Mouse (Mus musculus) v-Abl transformed pro-B cells (cell line): ENCODE data around the gene Gm5129.
"Not testable (repeated sequence)": the region's sequence is repeated elsewhere in the genome, so short reads cannot be mapped to it uniquely, and the experiment has no call there.

Experiments used
- in situ Hi-C, 2 experiments: fragments of 400-800 bp; cut with MboI; formaldehyde crosslinking; loops; one replicate each; pipeline ENCODE4 v1.15.1; 2025; ENCODE audit not compliant: unreplicated experiment in 2 of 2

Gm5129 gene

DNA sequence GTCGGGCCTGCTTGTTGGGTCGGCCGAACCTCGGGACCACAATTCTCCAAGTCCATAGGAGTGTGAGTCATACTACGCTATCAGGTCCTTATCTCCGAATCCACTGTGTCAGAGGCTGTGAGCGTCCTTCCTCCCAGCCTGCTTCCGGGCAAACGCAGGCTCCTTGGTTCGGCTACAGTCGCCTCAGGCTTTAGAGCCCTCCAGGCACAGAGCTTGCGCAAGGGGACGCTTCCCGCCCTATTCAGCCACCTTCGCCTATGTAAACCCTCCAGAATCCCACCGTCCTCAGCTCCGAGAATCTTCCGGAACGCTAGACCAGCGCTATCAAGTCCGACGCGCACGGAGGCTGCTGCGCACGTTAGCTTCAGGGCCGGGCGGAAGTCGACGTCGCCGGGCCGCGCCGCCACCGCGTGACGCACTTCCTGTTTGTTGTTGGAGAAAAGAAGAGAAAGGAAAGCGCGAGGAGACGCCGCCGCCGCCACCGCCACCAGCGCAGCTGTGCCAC, at the start of gene Gm5129, which contains the start of gene Dnajb6:
Gm5129 (minus strand) TSS at position 380 of the 505 bp plus-strand sequence.
Dnajb6 (plus strand) TSS at position 132 of the 505 bp plus-strand sequence.
- in situ Hi-C loops, result no loop called here

DNA sequence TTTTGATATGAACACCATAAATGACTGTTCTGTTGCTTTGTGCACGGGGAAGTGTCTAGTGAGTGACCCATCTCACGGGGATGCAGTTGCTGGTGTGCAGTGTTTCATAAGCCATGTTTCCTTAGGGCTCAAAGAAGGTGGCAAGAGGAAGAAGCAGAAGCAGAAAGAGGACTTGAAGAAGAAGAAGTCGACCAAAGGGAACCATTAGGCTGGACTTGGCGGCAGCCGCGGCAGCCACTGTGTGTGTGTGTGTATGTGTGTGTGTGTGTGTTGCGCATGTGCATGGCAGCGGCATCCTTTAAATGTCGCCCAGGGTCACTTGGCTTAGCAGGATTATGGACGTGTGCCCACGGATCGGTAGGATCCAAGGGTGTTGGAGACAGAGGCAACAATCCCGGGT, 49.2 kb upstream of the Gm5129 start:
- in situ Hi-C loops, result not testable (repeated sequence)

DNA sequence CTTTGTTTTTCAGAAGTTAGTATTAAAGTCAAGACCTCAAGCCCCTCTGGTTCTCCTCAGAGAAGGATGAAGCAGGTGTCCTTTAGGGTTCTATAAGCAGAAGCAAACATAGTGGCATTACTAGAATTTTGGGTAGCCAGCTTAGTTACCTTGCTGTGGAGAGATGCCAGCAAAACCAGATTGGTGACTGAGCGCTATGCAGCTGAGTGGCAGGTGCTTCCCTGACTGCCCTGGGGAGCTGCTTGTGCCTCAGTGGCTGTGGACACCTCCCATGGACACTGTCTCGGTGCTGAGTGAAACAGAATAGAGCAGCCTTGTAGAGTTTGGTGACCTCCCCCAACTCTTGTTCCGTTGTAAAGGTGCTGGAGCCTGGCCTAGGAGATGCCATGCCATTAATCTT, 46.5 kb upstream of the Gm5129 start:
- in situ Hi-C loops, result no loop called here

DNA sequence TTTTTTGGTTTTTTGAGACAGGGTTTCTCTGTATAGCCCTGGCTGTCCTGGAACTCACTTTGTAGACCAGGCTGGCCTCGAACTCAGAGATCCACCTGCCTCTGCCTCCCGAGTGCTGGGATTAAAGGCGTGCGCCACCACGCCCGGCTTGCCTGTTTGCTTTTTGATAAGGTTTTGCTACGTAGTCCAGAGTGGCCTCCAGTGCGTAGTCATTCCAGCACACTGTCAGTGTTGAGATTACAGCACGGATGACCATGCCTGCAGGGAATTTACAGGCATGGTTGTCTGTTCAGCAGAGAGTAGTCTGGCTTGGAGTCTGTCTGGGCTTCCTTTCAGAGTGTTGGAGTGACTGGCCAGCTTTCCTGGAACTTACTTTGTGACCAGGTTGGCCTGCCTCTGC, 44.0 kb upstream of the Gm5129 start:
- in situ Hi-C loops, result not testable (repeated sequence)

DNA sequence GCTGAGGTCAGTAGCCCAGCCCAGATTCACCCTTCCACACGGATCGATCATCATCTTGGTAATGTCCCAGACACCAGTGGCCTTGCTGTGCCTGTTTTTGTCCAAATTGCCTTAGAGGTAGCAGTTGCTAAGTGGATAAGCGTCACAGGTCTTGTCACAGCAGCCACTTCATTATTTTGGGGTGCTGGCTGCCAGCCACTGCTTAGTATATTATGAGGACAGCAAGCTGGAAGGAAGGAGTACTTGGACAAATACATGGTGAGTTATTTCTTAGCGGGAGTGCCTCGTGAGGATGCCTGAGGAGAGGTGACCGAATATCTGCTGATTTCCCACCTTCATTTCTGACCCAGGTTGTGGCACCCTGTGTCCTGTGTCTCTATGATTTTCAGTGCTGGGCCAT, 42.3 kb upstream of the Gm5129 start:
- in situ Hi-C loops, result no loop called here

DNA sequence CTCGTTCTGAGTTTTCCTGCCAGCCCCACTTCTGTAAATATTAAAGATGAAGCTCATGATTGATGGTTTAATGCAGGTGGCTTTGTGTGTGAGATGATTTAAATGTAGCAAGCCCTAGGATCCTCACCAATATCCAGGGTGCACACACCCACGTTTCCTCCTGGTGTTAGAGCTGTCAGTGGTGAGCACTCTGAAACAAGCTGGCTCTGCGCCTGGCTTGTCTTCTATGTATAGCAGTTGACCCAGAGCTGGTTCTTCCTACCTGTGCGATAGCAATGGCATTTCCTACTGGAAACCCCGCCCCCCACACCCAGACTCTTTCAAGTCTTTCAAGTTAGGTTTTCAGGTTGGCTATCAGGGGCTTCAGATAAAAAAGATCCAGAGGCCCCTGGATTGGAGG, 39.7 kb upstream of the Gm5129 start:
- in situ Hi-C loops, result no loop called here

DNA sequence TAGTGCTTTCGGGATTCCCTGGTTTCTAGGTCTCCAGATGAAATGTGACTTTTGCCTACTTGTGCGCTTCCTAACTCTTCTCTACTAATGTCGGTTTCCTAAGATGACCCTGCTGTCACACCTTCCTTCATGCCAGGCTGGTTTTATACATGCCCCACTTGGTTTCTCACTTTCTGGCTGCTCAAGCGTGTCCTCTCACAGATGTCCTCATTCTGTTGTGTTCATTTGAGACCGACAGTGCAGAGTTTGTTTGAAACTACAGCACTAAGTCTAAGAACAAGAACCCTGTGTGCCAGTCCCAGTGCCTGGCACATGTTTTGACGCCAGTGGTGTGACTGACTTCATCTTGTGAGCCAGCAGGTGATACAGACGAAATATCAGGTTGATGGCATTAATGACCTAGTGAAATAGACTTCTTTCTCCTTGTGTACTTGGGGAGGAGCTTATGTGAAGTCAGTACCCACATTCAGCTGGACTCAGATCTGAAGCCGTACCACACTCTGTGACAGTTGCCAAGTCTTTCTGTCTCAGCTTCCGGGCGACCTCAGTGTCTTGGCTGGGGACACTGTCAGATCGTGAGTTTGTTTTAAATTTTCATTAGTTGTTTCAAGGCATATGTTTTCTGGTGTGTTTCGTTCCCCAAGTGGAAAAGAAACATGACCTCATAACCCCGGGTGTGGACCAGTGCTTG, 37.9 kb upstream of the Gm5129 start:
- in situ Hi-C loops, result no loop called here

DNA sequence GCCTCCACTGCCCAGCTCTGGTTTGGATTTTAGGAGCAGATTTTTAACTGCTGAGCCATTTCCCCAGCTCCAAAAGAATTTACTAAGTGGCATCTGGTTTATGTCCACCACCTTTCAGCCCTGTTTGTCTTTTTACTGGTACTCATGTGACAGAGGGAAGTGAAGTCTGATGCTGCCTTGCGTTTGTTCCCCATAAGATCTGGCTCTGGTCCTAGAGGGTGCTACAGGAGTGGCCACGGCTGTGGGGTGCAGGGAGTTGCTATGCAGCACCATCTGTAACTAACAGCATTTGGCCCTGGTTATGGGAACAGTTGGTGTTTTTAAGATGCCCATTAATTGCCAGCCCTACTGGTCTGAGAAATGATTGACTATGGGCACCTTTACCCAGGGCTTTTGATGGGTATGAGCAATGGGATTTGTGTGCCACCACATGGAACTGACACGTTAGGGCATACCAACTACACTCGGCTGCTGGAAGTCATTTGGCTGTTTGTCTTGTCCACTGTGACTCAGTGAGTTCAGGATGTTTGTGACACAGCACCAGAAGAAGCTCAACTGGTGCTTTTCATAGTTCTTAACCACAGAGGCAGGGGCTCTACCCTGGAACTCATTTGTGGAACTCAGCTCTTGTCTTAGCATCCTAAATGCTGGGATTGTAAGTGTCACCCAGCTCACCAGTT, 37.1 kb upstream of the Gm5129 start:
- in situ Hi-C loops, result no loop called here

DNA sequence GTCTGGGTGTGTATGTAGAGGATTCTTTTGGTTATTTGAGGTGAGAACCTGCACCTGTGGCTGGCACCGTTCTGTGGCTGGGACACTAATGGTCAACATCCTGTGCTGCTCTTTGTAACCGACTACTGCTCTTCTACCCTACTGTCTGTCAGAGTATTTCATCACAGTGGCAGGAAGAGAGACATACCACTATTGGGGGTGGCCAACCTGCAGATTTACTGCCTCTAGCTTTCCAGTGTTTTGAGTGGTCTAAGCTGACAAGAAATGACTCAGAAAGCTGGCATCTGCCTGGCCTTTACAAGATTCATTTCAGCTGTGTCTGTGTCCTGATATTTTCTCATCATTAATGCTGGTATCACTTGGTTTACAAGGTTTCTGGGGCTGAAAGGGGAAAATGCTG, 36.3 kb upstream of the Gm5129 start:
- in situ Hi-C loops, result no loop called here

DNA sequence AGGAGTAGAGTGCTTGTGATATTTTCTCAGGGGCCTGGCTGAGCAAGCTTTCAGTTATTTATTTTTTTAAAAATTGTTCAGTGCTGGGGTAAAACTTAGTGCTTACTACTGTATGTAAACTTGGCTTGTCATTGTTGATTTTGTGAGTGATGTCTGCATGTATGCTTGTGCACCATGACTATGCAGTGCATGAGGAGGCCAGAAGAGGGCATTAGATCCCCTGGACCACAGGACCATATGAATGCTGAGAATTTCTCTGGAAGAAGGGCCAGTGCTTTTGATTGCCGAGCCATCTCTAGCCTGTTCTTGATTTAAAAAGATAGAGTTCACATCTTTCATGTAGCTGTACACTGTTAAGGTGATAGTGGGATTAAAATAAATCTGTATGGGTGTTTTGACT, 35.2 kb upstream of the Gm5129 start:
- in situ Hi-C loops, result no loop called here

DNA sequence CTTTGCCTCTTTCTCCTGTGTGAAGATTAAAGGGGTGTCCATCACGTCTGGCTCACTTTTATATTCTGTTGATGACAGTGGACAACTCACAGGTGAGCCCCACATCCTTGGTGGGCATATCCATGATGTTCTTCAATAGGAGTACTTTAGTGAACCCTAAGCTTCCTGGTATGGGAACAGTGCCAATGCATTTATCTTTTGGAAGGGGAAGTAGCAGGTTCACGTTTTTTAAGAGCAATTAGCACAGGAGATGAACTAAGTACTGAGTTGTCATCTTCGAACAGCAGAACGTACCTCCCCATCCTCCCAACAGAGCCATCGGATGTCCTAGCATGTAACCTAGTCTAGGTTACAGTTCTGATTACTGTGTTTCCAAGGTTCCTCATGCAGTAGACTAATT, 23.6 kb upstream of the Gm5129 start:
- in situ Hi-C loops, result no loop called here

DNA sequence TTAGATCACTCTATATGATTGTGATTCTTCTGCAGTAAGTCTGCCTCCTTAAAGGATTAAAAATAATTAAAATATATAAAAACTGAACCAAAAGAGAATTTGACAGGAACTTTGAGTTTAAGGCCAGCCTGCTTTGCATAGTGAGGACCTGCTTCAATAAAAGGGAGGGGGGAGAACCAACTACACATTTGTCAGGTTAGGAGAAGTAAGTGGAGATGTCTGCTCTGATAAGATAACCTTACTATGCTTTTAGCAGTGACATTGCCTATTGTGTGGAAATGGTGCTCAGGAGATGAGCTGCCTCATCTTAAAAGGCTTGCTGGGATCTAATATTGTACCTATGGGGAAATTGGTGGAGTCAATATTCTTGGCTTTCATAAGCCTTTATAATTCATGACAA, 17.2 kb upstream of the Gm5129 start:
- in situ Hi-C loops, result no loop called here

DNA sequence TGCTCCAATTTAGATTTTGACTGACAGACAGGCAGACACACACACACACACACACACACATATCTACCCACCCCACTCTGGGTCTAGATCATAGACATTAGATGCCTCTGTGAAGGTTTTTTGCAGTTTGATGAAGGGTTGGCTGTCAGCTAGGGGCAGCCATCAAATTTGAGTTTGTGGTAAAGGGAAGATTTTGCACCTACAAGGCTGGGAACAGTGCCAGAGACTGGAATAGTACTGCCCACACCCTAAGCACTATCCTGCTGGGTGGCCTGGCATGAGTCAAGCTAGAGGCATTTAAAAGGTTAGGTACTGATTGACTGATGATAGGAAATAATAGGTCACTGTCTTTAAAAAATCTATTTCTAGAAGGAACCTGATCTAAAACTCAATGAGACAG, 15.6 kb upstream of the Gm5129 start:
- in situ Hi-C loops, result no loop called here

DNA sequence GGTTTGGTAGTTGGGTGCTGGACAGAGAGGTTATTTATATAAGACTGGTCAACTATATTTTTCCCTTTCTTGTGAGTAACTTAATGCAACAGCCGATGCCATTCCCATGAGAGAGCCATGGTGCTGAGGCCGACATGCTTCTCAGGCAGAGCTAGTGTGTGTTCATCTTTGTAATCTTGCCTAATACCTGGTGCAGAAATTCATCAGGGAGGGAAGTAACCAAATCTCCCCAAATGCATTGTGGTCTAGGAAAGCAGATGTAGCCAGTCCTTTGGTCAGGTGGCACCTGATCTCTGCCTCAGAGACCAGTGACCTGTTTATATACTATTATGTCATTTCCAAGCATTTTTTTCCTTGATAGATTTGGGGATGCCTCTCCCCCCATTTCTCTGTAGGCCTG, 11.9 kb upstream of the Gm5129 start:
- in situ Hi-C loops, result no loop called here

DNA sequence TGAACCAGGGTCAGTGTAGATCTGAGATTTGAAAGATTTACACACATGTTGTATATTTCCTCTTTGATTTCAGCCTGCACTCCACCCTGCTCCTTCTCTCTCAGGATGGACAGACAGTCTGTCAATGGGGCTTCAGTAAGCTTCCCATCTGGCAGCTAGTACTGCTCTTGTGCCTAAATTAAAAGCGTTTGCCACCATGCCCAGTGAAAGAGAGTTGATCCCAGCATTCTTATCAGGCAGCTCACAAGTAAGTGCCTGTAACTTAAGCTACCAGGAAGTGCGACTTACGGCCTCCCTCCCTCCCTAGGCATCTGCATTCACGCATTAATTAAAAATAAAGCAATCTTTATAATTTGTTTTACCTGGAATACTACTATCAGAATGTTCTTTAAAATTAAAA, 5.4 kb upstream of the Gm5129 start:
- in situ Hi-C loops, result no loop called here

DNA sequence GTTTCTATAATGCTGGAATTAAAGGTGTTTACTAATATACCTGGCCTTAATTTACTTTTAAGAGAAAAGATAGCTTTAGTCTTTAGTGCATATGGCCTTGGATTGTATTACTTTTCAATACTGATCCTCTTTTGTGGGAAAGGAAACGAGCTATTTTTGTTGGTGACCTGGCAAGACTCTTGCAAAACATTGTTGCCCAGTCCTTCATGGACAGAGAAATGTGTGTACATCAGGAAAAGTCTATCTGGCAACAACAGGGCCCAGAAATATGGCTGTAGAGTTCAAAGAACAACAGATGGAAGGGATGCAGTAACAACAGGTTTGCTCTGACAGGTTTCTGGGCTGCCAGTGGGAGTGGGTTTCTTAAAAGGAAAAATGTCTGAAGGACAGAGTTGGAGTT, 4.9 kb upstream of the Gm5129 start:
- in situ Hi-C loops, result no loop called here

DNA sequence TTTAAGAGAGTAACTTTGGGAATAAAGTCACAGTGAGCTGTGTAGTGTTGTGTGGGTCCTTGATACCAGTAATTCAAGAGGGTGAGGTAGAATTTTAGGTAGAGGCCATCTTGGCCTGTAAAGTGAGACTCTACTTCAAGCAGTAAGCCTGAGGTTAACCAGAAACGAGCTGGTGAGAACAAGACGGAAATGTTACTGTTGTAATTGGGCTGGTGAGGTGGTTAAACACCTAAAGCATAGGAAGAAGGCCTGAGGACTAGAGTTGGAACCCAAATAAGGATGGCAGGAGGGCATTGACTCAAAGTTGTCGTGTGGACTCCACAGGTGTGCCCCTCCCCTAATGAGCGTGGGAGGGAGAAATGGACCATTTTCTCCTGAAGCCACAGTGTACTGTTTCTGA, 2.3 kb upstream of the Gm5129 start:
- in situ Hi-C loops, result no loop called here

DNA sequence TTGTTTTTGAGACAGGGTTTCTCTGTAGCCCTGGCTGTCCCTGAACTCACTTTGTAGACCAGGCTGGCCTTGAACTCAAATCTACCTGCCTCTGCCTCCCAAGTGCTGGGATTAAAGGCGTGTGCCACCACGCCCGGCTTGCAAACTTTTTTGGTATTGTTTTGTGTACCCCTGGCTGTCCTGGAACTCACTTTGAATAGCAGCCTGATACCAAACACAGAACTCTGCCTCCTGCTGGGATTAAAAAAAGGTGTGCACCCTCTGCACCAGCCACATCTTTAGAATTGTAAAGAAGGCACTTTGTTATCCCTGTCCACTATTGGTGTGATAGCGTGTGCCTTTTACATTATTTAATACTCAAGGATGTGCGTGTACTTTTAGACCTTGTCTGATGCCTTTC, 1.7 kb upstream of the Gm5129 start:
- in situ Hi-C loops, result no loop called here

DNA sequence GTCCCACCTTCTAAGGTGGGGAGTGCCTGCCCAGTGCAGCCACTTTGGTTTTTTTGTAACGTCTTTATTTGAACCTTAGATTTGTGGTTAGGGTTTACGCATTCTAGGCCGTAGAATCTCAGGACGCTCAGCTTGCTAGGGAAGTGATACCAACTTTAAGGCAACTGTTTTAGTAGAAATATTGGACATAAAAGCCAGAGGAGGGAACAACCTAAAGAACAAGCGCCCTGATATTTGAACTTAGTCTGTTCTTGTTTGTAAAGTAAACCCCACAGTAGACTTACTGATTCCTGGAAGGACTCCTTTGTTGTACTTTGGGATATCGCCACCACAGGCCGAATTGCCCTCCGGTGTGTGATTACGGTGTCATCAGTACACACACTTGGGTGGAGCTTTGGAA, 1.2 kb upstream of the Gm5129 start:
- in situ Hi-C loops, result no loop called here

DNA sequence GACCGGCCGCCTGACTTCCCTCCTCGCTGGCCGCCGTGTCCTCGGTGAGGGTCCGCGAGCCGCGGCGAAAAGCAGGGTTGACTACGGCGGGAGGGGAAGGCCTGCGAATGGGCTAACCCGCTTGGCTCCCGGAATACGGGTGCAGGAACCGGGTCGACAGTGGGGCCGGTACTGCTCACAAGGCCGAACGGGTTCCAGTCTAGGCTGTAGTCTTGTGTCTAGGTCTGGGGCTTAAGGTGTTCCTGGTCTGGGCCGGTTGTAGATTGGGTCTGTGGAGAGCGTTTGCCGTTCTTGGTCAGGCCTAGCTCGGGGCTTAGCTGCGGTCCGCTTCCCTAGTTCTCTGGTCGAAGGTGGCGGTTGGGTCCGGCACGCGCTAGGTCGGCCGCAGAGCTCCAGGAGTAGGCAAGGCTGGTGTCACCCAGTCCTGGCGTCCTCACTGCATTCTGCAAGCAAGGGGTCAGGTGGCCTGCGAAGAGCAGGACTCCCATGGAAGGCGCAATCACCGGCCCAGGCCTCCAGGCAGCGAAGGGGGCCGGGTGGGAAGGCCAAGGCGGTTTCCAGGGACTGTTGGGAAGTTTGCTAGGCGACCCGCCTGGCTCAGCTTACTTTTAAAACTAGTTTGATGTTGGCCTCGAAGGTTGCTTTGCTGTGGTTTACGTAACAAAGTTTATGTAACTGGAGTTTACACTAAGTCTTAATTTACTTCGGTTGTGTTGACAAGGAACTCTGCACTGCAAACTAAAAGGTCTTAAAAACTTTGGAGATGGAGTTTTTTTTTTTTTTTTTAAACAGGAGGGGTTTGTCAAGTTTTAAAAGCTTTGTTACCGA, 551 bp upstream of the Gm5129 start:
- in situ Hi-C loops, result no loop called here

DNA sequence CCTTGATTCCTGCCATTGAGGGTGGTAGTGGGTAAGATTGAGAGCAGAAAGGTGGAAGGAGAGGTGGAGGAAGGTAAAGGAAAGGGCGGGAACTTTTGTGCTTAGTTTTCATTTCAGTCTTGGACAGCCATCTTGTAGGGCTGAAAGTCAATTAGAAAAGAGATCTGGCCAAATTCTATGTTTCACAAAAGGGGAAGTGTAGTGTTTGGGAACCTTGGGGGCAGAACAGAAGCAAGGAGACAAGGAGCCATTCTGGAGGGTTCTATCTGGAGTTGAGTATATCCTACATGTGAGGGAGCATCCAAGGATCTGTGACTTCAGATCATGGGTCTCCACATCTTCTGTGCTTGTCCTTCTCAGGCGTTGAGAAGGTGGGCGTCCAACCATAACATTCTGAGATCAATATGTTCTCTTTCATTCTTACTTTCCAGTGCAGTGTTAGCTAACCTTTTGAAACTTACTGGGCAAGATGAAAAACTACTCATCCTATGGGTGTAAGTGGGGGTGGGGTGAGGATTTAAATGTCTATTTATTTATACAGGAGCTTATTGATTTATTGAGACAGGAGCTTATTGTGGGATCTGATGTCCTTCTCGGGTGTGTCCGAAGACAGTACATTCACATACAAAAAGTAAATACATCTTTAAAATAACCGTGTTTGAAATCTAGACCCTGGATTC, 765 bp downstream of the Gm5129 start:
- in situ Hi-C loops, result no loop called here
